Mouse (Mus musculus) erythroblast, embryonic 14.5 days (primary cell): ENCODE results near the gene Higd1b.

Experiments
- GATA1 ChIP-seq: IDR thresholded peaks from 2 replicates; pipeline ENCODE4 v1.6.1; 2012; ENCODE audit warnings: low read length, inconsistent platforms, mixed read lengths
- TAL1 ChIP-seq: IDR thresholded peaks from 3 replicates; pipeline ENCODE4 v1.6.1; 2012; ENCODE audit warnings: low read length, inconsistent platforms, mixed read lengths

GRCm38 (mm10) chr11:102874801-102875334 lies 39.2 kb downstream of the Higd1b start:
- TF ChIP-seq GATA1 (no peak), TAL1 (no peak)
